ENCODE assay signal across 8 mouse cellular contexts in the genomic region with DNA sequence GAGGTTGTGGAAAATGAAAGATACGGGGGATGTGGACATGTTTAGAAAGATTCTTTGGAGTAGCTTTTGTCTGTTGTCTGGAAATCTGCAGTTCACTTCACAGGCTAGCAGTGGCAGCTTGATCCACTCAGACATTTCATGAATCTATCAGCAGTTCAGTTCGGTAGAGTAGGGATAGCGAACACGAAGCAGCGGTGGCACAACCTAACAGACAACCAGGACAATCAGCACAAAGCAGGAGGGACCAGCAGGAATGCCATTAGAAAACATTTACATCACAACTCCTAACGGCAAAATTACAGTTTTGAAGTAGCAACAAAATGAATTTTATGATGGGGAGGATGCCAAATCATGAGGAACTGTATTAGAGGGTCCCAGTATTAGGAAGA. TPM values are rescaled to one million over a fixed set of nuclear protein-coding genes. Genes with fewer than 3 reads are reported as not detected.
A peak's percentile ranks its signal among the peaks of the same experiment; 100 is the strongest.
DNase-seq lines count a peak whose midpoint lies in the region; ATAC-seq and TF ChIP-seq lines count a peak whose summit lies in the region.

No protein-coding gene starts in this region.

- WGBS in liver, embryonic 12.5 days (ENCODE audit: insufficient replicate concordance) = 64% methylated on average over 6 of the region's 6 CpGs

- TF ChIP-seq CTCF in testis, adult 2 months (IDR thresholded peaks at IDR 0.05; ENCODE audit: control insufficient read depth, insufficient read depth, insufficient replicate concordance, low read depth, low read length) = no peak

- ATAC-seq in CD4-positive, CD25-positive, alpha-beta regulatory T cell, adult 4 months = no peak
- no peak for ATAC-seq in liver, embryonic 12.5 days
- no peak for ATAC-seq in granulocyte monocyte progenitor cell, adult 5-6 weeks (replicated peaks; ENCODE audit: poor library complexity, severe bottlenecking)

- TF ChIP-seq POLR2A in testis, adult 2 months (IDR thresholded peaks at IDR 0.05; ENCODE audit: control insufficient read depth, low read depth, low read length) = no peak

- H3K9ac ChIP-seq in liver, embryonic 12.5 days = peak overlapping the region; percentile 90

- peak overlapping the region; percentile 88; the same call in 1 of the 2 replicates for H3K4me3 ChIP-seq in testis, adult 2 months (ENCODE audit: control insufficient read depth, low read depth, low read length)
- peak overlapping the region; percentile 87 for H3K4me3 ChIP-seq in liver, embryonic 12.5 days

- peak overlapping the region; percentile 88 for H3K27ac ChIP-seq in testis, adult 2 months (ENCODE audit: control insufficient read depth, insufficient read depth, low read depth, low read length)
- H3K27ac ChIP-seq in liver, embryonic 12.5 days = peak overlapping the region; percentile 95

- DNase-seq in CD4-positive, CD25-positive, alpha-beta regulatory T cell, adult 2 months (ENCODE audit: low read depth, low spot score) = peak; percentile 28
- no peak for DNase-seq in testis, postnatal 14 days (ENCODE audit: low spot score)
- no peak for DNase-seq in urinary bladder, postnatal 10 days (ENCODE audit: low spot score)
- no peak for DNase-seq in cerebellum, adult 8-10 months

- H3K4me2 ChIP-seq in liver, embryonic 12.5 days = peak overlapping the region; percentile 87

- no peaks in the 10 kb centered on the region for H3K9me3 ChIP-seq in liver, embryonic 12.5 days (replicated peaks)

- H3K27me3 ChIP-seq in testis, adult 2 months (ENCODE audit: control insufficient read depth, insufficient read depth, low read length) = no peaks in the 10 kb centered on the region
- H3K27me3 ChIP-seq in liver, embryonic 12.5 days (replicated peaks) = no peaks in the 10 kb centered on the region

- peaks cover 8% of the 10 kb centered on the region for H3K4me1 ChIP-seq in testis, adult 2 months (ENCODE audit: control insufficient read depth, insufficient read depth, low read length)
- peaks cover 48% of the 10 kb centered on the region for H3K4me1 ChIP-seq in liver, embryonic 12.5 days

- H3K36me3 ChIP-seq in testis, adult 2 months (ENCODE audit: control insufficient read depth, insufficient read depth, low read length) = peaks cover 3% of the 10 kb centered on the region; the same call in 1 of the 2 replicates
- H3K36me3 ChIP-seq in liver, embryonic 12.5 days = peaks cover 50% of the 10 kb centered on the region

RNA-seq across cellular contexts. Expression of gene B3gat3, which starts 0.5 kb away (rescaled TPM):
- 10 to 100 TPM; 18.4 to 19.6 TPM for polyA plus RNA-seq in CD4-positive, CD25-positive, alpha-beta regulatory T cell, adult 4 months (2017; shearing (Covaris generic))
- 19.5 and 20.4 TPM in 2 replicates for polyA plus RNA-seq in testis, adult 2 months (2012; rRNA removed)
- 28.4 and 31.7 TPM in 2 replicates for polyA plus RNA-seq in liver, embryonic 12.5 days (2016; fragmentation: Nextera tagmentation; extraction: Ambion mirVana)
- total RNA-seq in granulocyte monocyte progenitor cell, adult 5-6 weeks (2014; fragmentation: Nextera tagmentation) = 25.9 and 34.4 TPM in 2 replicates
- 17.2 and 26.5 TPM in 2 replicates for total RNA-seq in granulocyte monocyte progenitor cell, adult 5-6 weeks (2017)

RNA-seq across cellular contexts. Expression of gene Rom1, which starts 9.5 kb away (rescaled TPM):
- 1 to 10 TPM; 5.1 to 9.2 TPM for polyA plus RNA-seq in CD4-positive, CD25-positive, alpha-beta regulatory T cell, adult 4 months (2017; shearing (Covaris generic))
- 11.6 and 13.7 TPM in 2 replicates for polyA plus RNA-seq in testis, adult 2 months (2012; rRNA removed)
- 3.0 and 3.4 TPM in 2 replicates for polyA plus RNA-seq in liver, embryonic 12.5 days (2016; fragmentation: Nextera tagmentation; extraction: Ambion mirVana)
- total RNA-seq in granulocyte monocyte progenitor cell, adult 5-6 weeks (2014; fragmentation: Nextera tagmentation) = 2.2 and 2.9 TPM in 2 replicates
- total RNA-seq in granulocyte monocyte progenitor cell, adult 5-6 weeks (2017) = 0.22 and 0.52 TPM in 2 replicates

RNA-seq across cellular contexts. Expression of gene Eml3, which starts 9.7 kb away (rescaled TPM):
- polyA plus RNA-seq in CD4-positive, CD25-positive, alpha-beta regulatory T cell, adult 4 months (2017; shearing (Covaris generic)) = 10 to 100 TPM; 18.7 to 24.9 TPM
- polyA plus RNA-seq in testis, adult 2 months (2012; rRNA removed) = 4.9 and 5.7 TPM in 2 replicates
- 21.3 and 23.0 TPM in 2 replicates for polyA plus RNA-seq in liver, embryonic 12.5 days (2016; fragmentation: Nextera tagmentation; extraction: Ambion mirVana)
- 26.1 and 30.2 TPM in 2 replicates for total RNA-seq in granulocyte monocyte progenitor cell, adult 5-6 weeks (2014; fragmentation: Nextera tagmentation)
- 27.4 and 31.3 TPM in 2 replicates for total RNA-seq in granulocyte monocyte progenitor cell, adult 5-6 weeks (2017)

RNA-seq across cellular contexts. Expression of gene Ganab, which starts 21.8 kb away (rescaled TPM):
- polyA plus RNA-seq in CD4-positive, CD25-positive, alpha-beta regulatory T cell, adult 4 months (2017; shearing (Covaris generic)) = 10 to 100 TPM; 50.2 to 83.9 TPM
- polyA plus RNA-seq in testis, adult 2 months (2012; rRNA removed) = 49.9 and 57.0 TPM in 2 replicates
- 61.9 TPM in 2 replicates for polyA plus RNA-seq in liver, embryonic 12.5 days (2016; fragmentation: Nextera tagmentation; extraction: Ambion mirVana)
- total RNA-seq in granulocyte monocyte progenitor cell, adult 5-6 weeks (2014; fragmentation: Nextera tagmentation) = 143 and 154 TPM in 2 replicates
- total RNA-seq in granulocyte monocyte progenitor cell, adult 5-6 weeks (2017) = 105 and 107 TPM in 2 replicates

RNA-seq across cellular contexts. Expression of gene Mta2, which starts 22.0 kb away (rescaled TPM):
- polyA plus RNA-seq in CD4-positive, CD25-positive, alpha-beta regulatory T cell, adult 4 months (2017; shearing (Covaris generic)) = 100 to 1,000 TPM in 1 of 2 experiments, 10 to 100 TPM in 1; 81.7 to 126 TPM
- 14.0 and 14.5 TPM in 2 replicates for polyA plus RNA-seq in testis, adult 2 months (2012; rRNA removed)
- 138 and 140 TPM in 2 replicates for polyA plus RNA-seq in liver, embryonic 12.5 days (2016; fragmentation: Nextera tagmentation; extraction: Ambion mirVana)
- 115 and 125 TPM in 2 replicates for total RNA-seq in granulocyte monocyte progenitor cell, adult 5-6 weeks (2014; fragmentation: Nextera tagmentation)
- 120 and 123 TPM in 2 replicates for total RNA-seq in granulocyte monocyte progenitor cell, adult 5-6 weeks (2017)
